Mouse (Mus musculus) hindbrain, embryonic 10.5 days (tissue): ENCODE measurements around the gene Fbxo2. TPM values are rescaled to one million over a fixed set of nuclear protein-coding genes. Genes with fewer than 3 reads are reported as not detected.

ENCODE experiments used
- DNase-seq: peaks from one replicate; pipeline ENCODE4 v3.0.0-alpha.2; 2017; ENCODE audit warnings: low spot score
- H3K27ac ChIP-seq: fragments of 300-500 bp; sonication (generic); 2 replicates; pipeline ENCODE4 v1.5.1; 2016; ENCODE audit warnings: mild to moderate bottlenecking, moderate library complexity
- H3K27me3 ChIP-seq: fragments of 300-500 bp; sonication (generic); 2 replicates; pipeline ENCODE4 v1.6.1; 2016; ENCODE audit warnings: mild to moderate bottlenecking; ENCODE audit not compliant: poor library complexity, insufficient read depth, severe bottlenecking
- H3K36me3 ChIP-seq: fragments of 300-500 bp; sonication (generic); 2 replicates; pipeline ENCODE4 v1.6.1; 2016; ENCODE audit warnings: mild to moderate bottlenecking, moderate library complexity
- H3K4me1 ChIP-seq: fragments of 300-500 bp; sonication (generic); replicated peaks from 2 replicates; pipeline ENCODE4 v1.6.1; 2016; ENCODE audit warnings: mild to moderate bottlenecking
- H3K4me3 ChIP-seq: fragments of 300-500 bp; sonication (generic); 2 replicates; pipeline ENCODE4 v1.5.1; 2016; ENCODE audit warnings: mild to moderate bottlenecking, moderate library complexity
- H3K9me3 ChIP-seq: fragments of 300-500 bp; sonication (generic); 2 replicates; pipeline ENCODE4 v1.6.1; 2016; ENCODE audit warnings: mild to moderate bottlenecking, moderate library complexity
- WGBS: fragments of 180-500 bp; shearing (Covaris S2); methylation state at CpG from one replicate; pipeline ENCODE4 v1.1.7; 2016; 5-methylcytosine and 5-hydroxymethylcytosine counted together
- polyA plus RNA-seq: library from polyadenylated mRNA; unstranded; fragments of >200 nt; fragmentation: Nextera tagmentation; extraction: Ambion mirVana; gene quantifications from 2 replicates; pipeline ENCODE4 v1.2.1, GENCODE M21; 2016

Gene Fbxo2
- polyA plus RNA-seq, 1 experiment from 2014 or later: 3.3 TPM

GRCm38 (mm10) chr4:148192707-148193245, 32.4 kb downstream of the Fbxo2 start:
- Histone ChIP-seq H3K36me3 (no peaks in the 10 kb centered on the region), H3K27ac (no peak overlapping the region), H3K27me3 (peaks cover 10% of the 10 kb centered on the region)

GRCm38 (mm10) chr4:148194400-148194799, 34.0 kb downstream of the Fbxo2 start:
- H3K4me3 ChIP-seq: no peak overlapping the region
- H3K9me3 ChIP-seq: no peaks in the 10 kb centered on the region
- DNase-seq: no peak
- H3K4me1 ChIP-seq: peaks cover 14% of the 10 kb centered on the region
- H3K27ac ChIP-seq: no peak overlapping the region
- peaks cover 22% of the 10 kb centered on the region for H3K27me3 ChIP-seq
- no peaks in the 10 kb centered on the region for H3K36me3 ChIP-seq

More at GRCm38 (mm10) chr4:148192707-148193245, 32.4 kb downstream of the Fbxo2 start:
- DNase-seq: no peak
- H3K4me1 ChIP-seq: peaks cover 6% of the 10 kb centered on the region
- WGBS: 35% methylated on average over 11 of the region's 11 CpGs
- H3K4me3 ChIP-seq: 0 out of 2 replicates have a peak overlapping the region, but pooled peaks have one; percentile 6
- no peaks in the 10 kb centered on the region for H3K9me3 ChIP-seq

- H3K27me3 ChIP-seq: peaks cover 31% of the 10 kb centered on the region
- no peaks in the 10 kb centered on the region for H3K9me3 ChIP-seq
- no peak for DNase-seq
- no peaks in the 10 kb centered on the region for H3K36me3 ChIP-seq
- WGBS: 49% methylated on average over 10 of the region's 10 CpGs
- H3K4me1 ChIP-seq: 0 out of 2 replicates have a peak, but pooled peaks cover 14% of the 10 kb centered on the region
- H3K27ac ChIP-seq: 0 out of 2 replicates have a peak overlapping the region, but pooled peaks have one; percentile 40
- no peak overlapping the region for H3K4me3 ChIP-seq
Measured at GRCm38 (mm10) chr4:148198721-148199120, 38.3 kb downstream of the Fbxo2 start.

- WGBS: 95% methylated on average over 2 of the region's 2 CpGs
Measured at GRCm38 (mm10) chr4:148203557-148203956, 43.1 kb downstream of the Fbxo2 start.

DNA sequence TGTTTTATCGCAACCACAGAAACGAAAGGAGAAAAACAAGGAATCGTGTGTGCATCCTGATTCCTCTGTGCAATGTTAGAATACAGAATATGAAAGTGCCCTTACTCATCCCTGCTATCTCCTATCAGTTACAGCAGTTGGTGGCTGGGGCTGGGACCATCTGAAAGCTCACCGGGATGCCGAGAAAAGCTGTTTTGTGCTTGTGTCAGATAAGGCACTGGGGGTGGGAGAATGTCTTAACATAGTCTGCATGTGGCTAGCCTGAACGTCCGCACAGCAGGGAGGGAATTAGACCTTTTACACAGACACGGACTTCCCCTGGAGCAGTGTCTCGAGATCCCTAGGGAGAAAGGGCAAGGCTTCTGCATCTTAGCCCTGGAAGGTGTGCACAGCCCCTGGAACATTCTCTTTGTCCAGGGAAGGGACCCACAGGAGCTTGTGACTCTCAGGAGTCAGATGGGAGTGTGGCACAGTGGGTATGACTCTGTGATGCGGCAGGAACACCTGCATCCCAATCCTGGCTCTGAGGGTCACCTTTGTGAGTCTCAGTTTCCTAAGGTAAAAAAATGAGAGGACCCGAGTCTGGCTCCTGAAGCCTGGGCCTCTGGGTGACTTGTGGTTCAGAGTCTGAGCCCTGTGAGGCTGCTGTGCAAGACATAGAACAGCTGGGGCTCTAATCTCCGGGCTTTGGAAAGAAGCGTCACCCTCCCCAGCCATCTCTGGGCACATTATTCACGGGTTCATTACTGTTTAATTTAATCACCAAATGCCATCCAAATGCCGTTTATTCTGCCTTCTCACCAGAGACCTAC, 43.8 kb downstream of the Fbxo2 start:
- Histone ChIP-seq H3K27me3 (peaks cover 11% of the 10 kb centered on the region), H3K27ac (0 out of 2 replicates have a peak overlapping the region, but pooled peaks have one; percentile 23), H3K4me1 (peaks cover 26% of the 10 kb centered on the region), H3K4me3 (no peak overlapping the region), H3K9me3 (no peaks in the 10 kb centered on the region), H3K36me3 (no peaks in the 10 kb centered on the region)
- WGBS: 61% methylated on average over 15 of the region's 15 CpGs
- DNase-seq: no peak

More at GRCm38 (mm10) chr4:148203557-148203956, 43.1 kb downstream of the Fbxo2 start:
- Histone ChIP-seq H3K4me3 (no peak overlapping the region), H3K9me3 (no peaks in the 10 kb centered on the region), H3K27me3 (peaks cover 18% of the 10 kb centered on the region), H3K27ac (no peak overlapping the region), H3K36me3 (no peaks in the 10 kb centered on the region), H3K4me1 (peaks cover 30% of the 10 kb centered on the region)
- DNase-seq: no peak

DNA sequence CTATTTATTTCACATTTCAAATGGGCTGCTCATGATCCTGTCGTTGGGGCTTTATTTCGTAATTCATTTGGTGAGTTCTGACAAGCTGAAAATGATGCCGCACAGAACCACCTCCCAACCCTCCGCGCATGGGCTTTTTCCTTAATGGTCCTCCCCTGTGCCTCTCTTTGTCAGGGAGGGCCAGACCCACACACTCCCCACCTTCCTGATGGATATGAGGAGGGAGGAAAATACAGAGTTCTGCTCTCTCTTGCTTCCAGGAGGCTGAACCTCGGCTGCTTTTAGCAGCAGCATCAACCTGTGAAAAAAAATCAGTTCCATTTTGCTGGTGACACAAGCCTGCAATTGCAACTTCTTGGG, 44.4 kb downstream of the Fbxo2 start:
- DNase-seq: no peak
- WGBS: 70% methylated on average over 6 of the region's 6 CpGs
- no peak overlapping the region for H3K27ac ChIP-seq
- H3K36me3 ChIP-seq: no peaks in the 10 kb centered on the region
- H3K9me3 ChIP-seq: no peaks in the 10 kb centered on the region
- peaks cover 6% of the 10 kb centered on the region for H3K27me3 ChIP-seq
- H3K4me1 ChIP-seq: peaks cover 25% of the 10 kb centered on the region
- H3K4me3 ChIP-seq: no peak overlapping the region

- Histone ChIP-seq H3K36me3 (no peaks in the 10 kb centered on the region), H3K27me3 (peaks cover 18% of the 10 kb centered on the region), H3K27ac (peak overlapping the region; percentile 53; the same call in 1 of the 2 replicates), H3K4me1 (peaks cover 31% of the 10 kb centered on the region), H3K4me3 (no peak overlapping the region), H3K9me3 (no peaks in the 10 kb centered on the region)
- DNase-seq: no peak
- 45% methylated on average over 5 of the region's 5 CpGs for WGBS
Measured at GRCm38 (mm10) chr4:148214460-148215136, 54.2 kb downstream of the Fbxo2 start.

DNA sequence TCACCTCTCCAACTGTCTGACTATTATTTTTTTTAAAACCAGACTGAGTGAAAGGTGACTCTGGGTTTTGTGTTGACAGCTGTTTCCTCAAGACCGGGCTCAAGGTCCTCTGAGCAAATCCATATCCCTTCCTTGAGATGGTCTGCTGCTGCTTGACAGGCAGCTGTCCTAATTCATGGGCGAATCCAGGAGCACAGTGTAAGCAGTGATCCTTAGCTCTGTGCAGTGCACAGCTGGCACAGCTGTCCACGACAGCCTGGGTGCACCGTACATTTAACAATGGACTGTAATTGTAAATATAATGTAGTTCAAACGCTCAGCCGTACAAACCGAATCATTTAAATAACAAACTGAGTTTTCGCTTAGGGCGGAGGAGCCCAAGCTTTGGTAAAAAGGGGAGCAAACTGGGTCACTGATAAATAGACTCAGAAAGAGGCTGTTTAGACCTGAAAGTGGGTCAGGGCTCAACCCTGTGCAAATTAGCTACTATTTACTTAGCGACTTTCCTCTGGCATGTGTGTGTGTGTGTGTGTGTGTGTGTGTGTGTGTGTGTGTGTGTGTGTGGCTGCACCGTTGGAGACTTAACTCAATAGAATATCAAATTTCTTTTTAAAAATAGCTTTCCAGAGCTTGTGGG, 55.0 kb downstream of the Fbxo2 start:
- Histone ChIP-seq H3K27ac (no peak overlapping the region), H3K9me3 (no peaks in the 10 kb centered on the region), H3K27me3 (peaks cover 25% of the 10 kb centered on the region), H3K4me1 (peaks cover 32% of the 10 kb centered on the region), H3K36me3 (no peaks in the 10 kb centered on the region), H3K4me3 (no peak overlapping the region)
- WGBS: 53% methylated on average over 11 of the region's 11 CpGs
- no peak for DNase-seq

Other genes with a start within 250 kb of the Fbxo2 start
- 30.5 and 31.2 TPM in 2 replicates for gene Plod1, start 223.9 kb upstream of the Fbxo2 start, polyA plus RNA-seq
- gene 2510039O18Rik, start 219.7 kb upstream of the Fbxo2 start, polyA plus RNA-seq: 11.9 and 14.9 TPM in 2 replicates
- gene Nppb, start 174.8 kb upstream of the Fbxo2 start, polyA plus RNA-seq: 0.29 TPM in 1 of 2 replicates, not detected in the other
- gene Nppa, start 159.9 kb upstream of the Fbxo2 start, polyA plus RNA-seq: 0.21 TPM in 1 of 2 replicates, not detected in the other
- gene Clcn6, start 121.8 kb upstream of the Fbxo2 start, polyA plus RNA-seq: 13.9 and 17.8 TPM in 2 replicates
- 28.1 and 30.0 TPM in 2 replicates for gene Mthfr, start 121.5 kb upstream of the Fbxo2 start, polyA plus RNA-seq
- gene Agtrap, start 72.6 kb upstream of the Fbxo2 start, polyA plus RNA-seq: 15.6 and 15.7 TPM in 2 replicates
- gene Mad2l2, start 30.2 kb upstream of the Fbxo2 start, polyA plus RNA-seq: 74.3 and 86.9 TPM in 2 replicates
- 6.5 and 13.1 TPM in 2 replicates for gene Draxin, start 29.9 kb upstream of the Fbxo2 start, polyA plus RNA-seq
- gene Fbxo6, start 8.5 kb upstream of the Fbxo2 start, polyA plus RNA-seq: 11.0 and 15.6 TPM in 2 replicates
- 48.0 and 86.5 TPM in 2 replicates for gene Fbxo44, start 139 bp upstream of the Fbxo2 start, polyA plus RNA-seq
- 3.7 and 10.7 TPM in 2 replicates for gene Disp3, start 127.3 kb downstream of the Fbxo2 start, polyA plus RNA-seq